Mouse (Mus musculus): ENCODE measurements around the gene Scn9a. TPM values are rescaled to one million over a fixed set of nuclear protein-coding genes. Genes with fewer than 3 reads are reported as not detected.

Scn9a gene
- total RNA-seq (2021), result 1 to 10 TPM in 1 of 2 experiments, under 1 TPM in 1; 0.60 to 1.2 TPM
- long read RNA-seq, experiment 1, result 0 reads
- long read RNA-seq, experiment 2, partial matches to known transcripts, result 0 of 1 reads
- long read RNA-seq, experiment 2, other reads (novel, unspliced or antisense), result 1 of 1 reads

- DNase-seq (ENCODE audit: low spot score in 2 of 2), result no peak
These were observed at the start of gene Scn9a for GRCm38 (mm10) chr2:66634580-66635359. Scn9a (minus strand) TSS chr2:66634962.

GRCm38 (mm10) chr2:66661988-66662387 is 27.2 kb upstream of the Scn9a start:
- no peak for DNase-seq (ENCODE audit: low spot score in 2 of 2)

DNA sequence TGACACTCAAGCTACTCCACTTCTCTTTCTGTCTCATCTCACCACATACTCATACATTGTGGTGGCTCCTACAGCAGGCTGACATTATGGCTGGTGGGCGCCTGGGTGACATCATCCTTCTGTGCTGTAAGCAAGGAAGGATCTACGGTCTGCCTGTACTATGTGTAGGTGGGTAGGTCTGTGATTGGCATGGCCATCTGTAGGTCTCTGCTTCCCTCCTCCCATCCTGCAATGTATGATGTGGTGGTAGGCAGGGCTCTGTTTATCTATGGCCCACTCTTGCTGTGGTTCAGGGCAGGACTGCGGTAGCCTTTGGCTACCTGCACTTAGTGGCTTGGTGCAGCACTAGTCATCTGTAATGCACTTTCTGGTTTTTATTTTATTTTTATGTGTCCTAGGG is 21.7 kb upstream of the Scn9a start:
- no peak for DNase-seq (ENCODE audit: low spot score in 2 of 2)

GRCm38 (mm10) chr2:66655431-66655830 is 20.7 kb upstream of the Scn9a start:
- no peak for DNase-seq (ENCODE audit: low spot score in 2 of 2)

GRCm38 (mm10) chr2:66644384-66644783 is 9.6 kb upstream of the Scn9a start:
- DNase-seq (ENCODE audit: low spot score in 2 of 2), result no peak

DNA sequence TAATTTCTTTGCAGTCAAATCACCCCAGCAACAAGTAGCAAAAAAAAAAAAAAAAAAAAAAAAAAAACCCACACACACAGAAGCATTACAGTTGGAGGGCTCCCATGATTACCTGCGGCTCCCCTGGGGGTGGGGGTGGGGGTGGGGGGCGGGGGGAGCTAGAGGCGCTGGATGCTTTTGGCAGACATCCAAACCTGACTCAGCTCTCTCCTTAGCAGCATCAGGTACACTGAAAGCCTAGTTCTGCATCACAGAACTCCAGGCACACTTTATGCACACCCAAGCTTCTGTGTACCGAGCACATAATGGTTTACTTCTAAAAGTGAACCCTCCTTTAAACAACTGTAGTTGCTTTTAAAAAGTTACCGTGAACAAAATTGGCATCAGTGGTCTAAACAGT is 2.0 kb downstream of the Scn9a start:
- no peak for DNase-seq (ENCODE audit: low spot score in 2 of 2)

DNA sequence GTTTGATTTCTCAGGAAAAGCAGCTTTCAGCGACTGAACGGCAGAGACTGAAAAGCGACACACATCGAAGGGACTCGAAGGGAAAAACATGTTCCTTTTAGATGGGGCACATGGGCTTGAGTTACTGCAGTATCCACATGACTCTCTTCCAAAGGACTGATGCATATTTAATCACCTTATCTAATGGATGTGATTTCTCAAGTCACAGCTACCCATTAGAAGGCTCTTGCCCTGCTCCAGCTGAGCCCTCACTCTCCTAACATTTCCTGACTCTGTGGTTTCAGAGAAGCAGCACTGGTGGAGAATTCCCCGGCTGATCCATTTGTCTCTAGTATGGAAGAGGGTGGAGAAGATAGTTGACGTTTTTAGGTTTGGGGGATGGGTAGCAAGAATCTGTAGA is 23.7 kb downstream of the Scn9a start:
- no peak for DNase-seq (ENCODE audit: low spot score in 2 of 2)

DNA sequence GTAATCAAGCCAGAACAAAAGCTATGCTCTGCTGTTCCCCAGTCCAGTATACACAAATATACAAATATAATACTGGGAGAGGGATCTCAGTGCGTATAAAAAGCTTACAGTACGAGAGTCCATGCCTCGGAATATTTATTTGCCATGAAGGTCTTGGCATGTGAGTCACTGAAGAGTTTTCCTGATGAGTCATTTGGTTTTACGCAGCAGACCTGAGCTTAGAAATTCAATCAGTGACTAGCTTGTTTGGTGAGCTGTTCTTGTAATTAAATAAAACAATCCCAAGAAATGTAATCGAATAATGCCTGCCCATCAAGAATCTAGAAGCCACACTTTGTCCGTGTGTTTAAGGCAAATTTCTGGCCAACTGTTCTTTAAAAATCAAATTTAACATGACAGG is 37.4 kb downstream of the Scn9a start:
- DNase-seq (ENCODE audit: low spot score in 2 of 2), result peak in 1 of 2 experiments; percentile 10

DNA sequence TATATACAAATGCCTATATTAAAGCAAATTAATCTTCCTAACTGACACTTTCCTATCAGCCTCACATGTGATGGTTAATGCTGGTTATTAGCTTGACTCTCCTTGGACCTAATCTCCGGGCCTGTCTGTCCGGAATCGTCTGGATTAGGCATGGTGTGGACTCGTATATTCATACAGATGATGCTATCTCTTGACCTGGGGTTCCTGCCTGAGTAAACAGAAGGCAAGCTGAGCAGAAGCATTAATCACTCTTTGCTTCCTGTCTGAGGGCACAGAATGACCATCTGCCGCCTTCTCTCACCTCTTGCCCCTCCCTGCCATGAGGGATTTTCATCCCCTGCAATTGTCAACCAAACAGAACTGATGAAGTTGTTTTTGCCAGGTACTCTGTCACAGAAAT is 38.6 kb downstream of the Scn9a start:
- DNase-seq (ENCODE audit: low spot score in 2 of 2), result no peak

GRCm38 (mm10) chr2:66590151-66590550 is 44.6 kb downstream of the Scn9a start:
- no peak for DNase-seq (ENCODE audit: low spot score in 2 of 2)

DNA sequence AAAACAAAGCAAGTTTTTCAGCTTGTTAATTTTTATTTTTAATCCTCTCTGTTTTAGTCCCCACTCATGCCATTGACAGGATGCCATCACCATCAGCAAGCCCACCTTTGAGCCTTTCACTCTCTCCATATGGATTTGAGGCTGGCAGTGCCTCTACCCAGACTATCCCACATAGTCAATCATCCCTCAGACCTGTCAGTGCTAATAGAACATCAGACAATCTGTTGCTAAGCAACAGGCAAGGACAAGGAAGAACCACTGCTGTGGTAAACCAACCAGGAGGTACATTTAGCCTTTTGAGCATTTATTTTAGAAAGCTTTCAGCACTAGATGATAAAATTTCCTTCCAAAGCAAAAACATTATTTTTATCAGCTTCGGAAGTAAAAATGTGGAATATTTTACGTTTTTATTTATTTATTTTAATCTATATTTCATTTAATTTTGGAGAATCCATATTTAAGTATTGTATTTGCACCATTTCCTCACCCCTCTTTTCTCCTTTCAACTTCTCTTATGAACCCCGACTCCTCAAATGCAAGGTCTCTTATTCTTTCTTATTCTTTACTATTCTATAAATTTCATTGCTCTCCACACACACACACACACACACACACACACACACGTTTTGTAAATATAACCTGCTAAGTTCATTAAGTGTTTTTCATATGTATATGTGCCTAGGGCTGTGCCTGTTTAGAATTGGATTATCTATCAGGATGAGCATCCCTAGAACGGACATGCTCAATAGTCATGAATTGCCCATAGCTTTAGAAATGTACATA is 54.5 kb downstream of the Scn9a start:
- DNase-seq (ENCODE audit: low spot score in 2 of 2), result no peak

DNA sequence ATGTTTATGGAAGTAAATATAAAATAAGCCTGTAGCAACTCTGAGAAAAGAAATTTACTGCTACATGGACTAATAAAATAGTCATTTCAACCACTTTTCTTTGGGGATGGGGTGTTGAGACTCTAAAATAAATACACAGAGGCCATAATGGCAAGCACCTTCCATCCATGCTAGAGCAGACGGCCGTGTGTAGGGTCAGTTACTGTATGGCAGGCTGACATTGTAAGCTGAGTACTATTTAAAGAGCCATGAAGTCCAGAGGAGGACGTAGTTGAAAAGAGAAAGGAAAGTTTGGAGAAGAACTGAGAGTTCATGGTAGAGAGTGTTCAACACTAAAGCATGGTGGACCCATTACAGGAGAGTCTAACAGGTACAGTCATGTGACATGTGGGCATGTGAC is 86.5 kb downstream of the Scn9a start:
- no peak for DNase-seq (ENCODE audit: low spot score in 2 of 2)

DNA sequence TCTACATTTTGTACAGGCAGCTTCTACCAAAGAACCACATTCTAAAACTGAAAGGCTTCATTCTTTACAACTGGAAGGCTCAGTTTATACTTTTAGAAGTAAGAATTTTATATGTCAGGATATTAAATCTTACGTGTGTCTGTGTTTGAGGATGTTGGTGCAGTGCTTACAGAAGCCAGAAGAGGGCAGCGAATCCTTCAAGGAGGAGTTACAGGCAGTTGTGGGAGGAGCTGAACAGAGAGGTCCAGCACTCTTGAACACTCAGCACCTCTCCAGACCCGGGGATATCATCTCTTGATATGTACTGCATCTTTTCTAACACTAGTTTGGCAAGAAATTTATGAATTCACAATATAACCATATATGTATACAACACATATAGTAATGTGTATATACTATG is 114.8 kb downstream of the Scn9a start:
- no peak for DNase-seq (ENCODE audit: low spot score in 2 of 2)

GRCm38 (mm10) chr2:66511424-66511823 is 123.3 kb downstream of the Scn9a start:
- DNase-seq (ENCODE audit: low spot score in 2 of 2), result no peak

- DNase-seq (ENCODE audit: low spot score in 2 of 2), result peak in 1 of 2 experiments; percentile 3
These were observed 126.7 kb downstream of the Scn9a start for GRCm38 (mm10) chr2:66508032-66508431.

- DNase-seq (ENCODE audit: low spot score in 2 of 2), result no peak
These were observed 127.1 kb downstream of the Scn9a start for GRCm38 (mm10) chr2:66507616-66508015.

GRCm38 (mm10) chr2:66502158-66502557 is 132.6 kb downstream of the Scn9a start:
- no peak for DNase-seq (ENCODE audit: low spot score in 2 of 2)

DNA sequence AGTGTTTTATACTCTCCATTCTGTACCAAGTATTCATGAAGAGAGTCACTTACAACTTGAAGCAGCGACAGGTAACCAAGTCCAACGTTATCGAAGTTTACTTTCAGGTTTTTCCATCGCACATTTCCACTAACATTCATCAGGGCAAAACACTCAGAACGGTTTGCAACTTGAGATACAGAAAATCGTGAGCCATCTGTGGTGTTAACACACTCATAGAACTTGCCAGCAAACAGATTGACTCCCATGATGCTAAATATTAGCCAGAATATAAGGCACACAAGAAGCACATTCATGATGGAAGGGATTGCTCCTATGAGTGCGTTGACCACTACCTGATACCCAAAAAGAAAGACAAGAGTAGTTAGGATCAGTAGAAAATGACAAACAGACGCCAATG is 140.2 kb downstream of the Scn9a start:
- no peak for DNase-seq (ENCODE audit: low spot score in 2 of 2)

DNA sequence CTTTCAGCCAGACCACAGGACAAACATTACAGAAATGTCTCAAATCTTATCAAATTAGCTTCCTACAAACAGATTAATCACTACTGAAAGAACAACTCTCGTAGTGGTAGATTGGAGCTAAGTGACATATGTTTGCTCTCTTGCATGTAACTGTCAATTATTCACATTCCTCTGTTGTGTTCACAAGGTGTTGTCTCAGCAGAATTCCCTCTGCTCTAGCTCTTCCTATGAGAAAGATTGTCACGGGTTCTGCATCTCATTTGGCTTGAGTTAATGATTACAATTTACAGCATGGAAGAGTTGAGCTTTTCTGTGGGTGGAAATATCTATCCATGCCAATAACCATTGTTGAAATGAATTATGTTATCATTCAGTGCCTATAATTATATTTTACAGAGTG is 156.4 kb downstream of the Scn9a start:
- DNase-seq (ENCODE audit: low spot score in 2 of 2), result no peak

DNA sequence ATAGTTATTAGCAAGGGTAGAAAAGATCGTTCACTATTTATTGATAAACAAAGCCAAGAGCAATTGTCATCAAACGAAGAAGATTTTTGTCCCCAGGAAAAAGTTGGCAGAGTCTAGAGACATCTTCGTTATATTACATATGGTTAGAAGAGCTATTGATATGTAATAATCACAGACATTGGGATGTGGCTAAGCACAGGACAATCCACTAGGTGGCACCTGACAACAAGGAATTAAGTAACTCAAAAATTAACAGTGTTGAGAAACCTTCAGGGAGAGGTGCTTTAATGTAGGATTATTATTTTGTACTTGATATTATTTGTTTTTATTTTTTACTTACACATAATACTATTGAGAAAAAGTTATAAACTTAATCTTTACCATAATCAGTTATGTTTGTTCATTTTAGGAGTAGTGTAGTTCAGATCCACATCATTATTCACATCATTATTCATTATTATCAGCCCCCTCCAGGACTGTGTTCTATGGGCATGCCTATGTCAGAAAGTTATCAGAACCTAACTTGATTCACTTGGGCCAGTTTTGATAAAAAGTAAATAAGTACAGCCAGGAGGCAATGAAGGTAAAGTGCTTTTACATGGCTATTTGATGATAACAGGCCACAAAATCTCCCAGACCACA is 161.5 kb downstream of the Scn9a start:
- no peak for DNase-seq (ENCODE audit: low spot score in 2 of 2)

DNA sequence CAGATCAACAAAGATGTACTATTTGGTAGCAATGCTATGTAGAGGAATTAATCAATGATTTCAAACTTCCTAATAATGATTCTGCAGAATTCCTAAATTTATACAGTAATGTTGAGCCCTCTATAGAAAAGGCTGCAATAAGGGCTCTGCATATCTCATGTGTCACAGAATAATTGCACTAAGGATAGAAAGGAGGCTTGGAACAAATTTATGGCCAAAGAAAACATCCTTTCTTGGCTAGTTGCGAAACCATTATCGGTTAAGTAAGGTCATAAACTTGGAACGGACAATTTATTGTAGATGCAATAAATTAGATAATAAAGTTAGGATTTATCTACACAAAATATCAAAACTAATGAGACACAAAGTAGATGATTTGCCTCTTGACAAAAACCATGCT is 169.3 kb downstream of the Scn9a start:
- no peak for DNase-seq (ENCODE audit: low spot score in 2 of 2)

Data from adrenal gland, adult 18-20 months (tissue).